Mouse (Mus musculus) MEL-GATA-1-ER (cell line): ENCODE measurements around the gene Arid3b.

Source experiments
- DNase-seq: peaks from one replicate; pipeline ENCODE4 v3.0.0-alpha.2; 2012; ENCODE audit warnings: low read depth; ENCODE audit errors: extremely low read depth

Gene Arid3b

GRCm38 (mm10) chr9:57750901-57751300 is 85.7 kb downstream of the Arid3b start:
- DNase-seq: no peak

- DNase-seq: no peak
Measured at GRCm38 (mm10) chr9:57748831-57749230, 87.8 kb downstream of the Arid3b start.

- no peak for DNase-seq
Measured at GRCm38 (mm10) chr9:57748137-57748536, 88.5 kb downstream of the Arid3b start.

GRCm38 (mm10) chr9:57747067-57747466 is 89.5 kb downstream of the Arid3b start:
- no peak for DNase-seq

GRCm38 (mm10) chr9:57744462-57745091 is 92.0 kb downstream of the Arid3b start:
- DNase-seq: peak; percentile 44
